Mouse (Mus musculus) cerebral cortex, adult 2 months (tissue): ENCODE results near the gene Tagap.

Source experiments
- WGBS: fragments of 180-500 bp; shearing (Covaris S2); methylation state at CpG from one replicate; pipeline ENCODE4 v1.1.7; 2018; 5-methylcytosine and 5-hydroxymethylcytosine counted together

Tagap gene

GRCm38 (mm10) chr17:7925413-7926160 is at the start of gene Tagap:
TSS of gene Tagap (plus strand) at chr17:7926000.
- WGBS, result 66% methylated on average over 13 of the region's 13 CpGs

GRCm38 (mm10) chr17:7876541-7876940 is 49.3 kb upstream of the Tagap start:
- 96% methylated on average over 13 of the region's 13 CpGs for WGBS

GRCm38 (mm10) chr17:7877191-7877764 is 48.5 kb upstream of the Tagap start:
- WGBS, result 61% methylated on average over 7 of the region's 7 CpGs

GRCm38 (mm10) chr17:7877878-7878277 is 47.9 kb upstream of the Tagap start:
- 26% methylated on average over 2 of the region's 2 CpGs for WGBS

GRCm38 (mm10) chr17:7879529-7879928 is 46.3 kb upstream of the Tagap start:
- 86% methylated on average over 4 of the region's 4 CpGs for WGBS

GRCm38 (mm10) chr17:7883126-7883525 is 42.7 kb upstream of the Tagap start:
- 88% methylated on average over 11 of the region's 11 CpGs for WGBS

- 90% methylated on average over 10 of the region's 10 CpGs for WGBS
Measured at GRCm38 (mm10) chr17:7884606-7885005, 41.2 kb upstream of the Tagap start.

- WGBS, result 86% methylated on average over 20 of the region's 20 CpGs
Measured at GRCm38 (mm10) chr17:7887071-7887815, 38.6 kb upstream of the Tagap start.

GRCm38 (mm10) chr17:7888291-7888690 is 37.5 kb upstream of the Tagap start:
- 95% methylated on average over 6 of the region's 6 CpGs for WGBS

- WGBS, result 85% methylated on average over 9 of the region's 9 CpGs
Measured at GRCm38 (mm10) chr17:7889026-7889425, 36.8 kb upstream of the Tagap start.

- 58% methylated on average over 8 of the region's 8 CpGs for WGBS
Measured at GRCm38 (mm10) chr17:7892676-7893075, 33.1 kb upstream of the Tagap start.

GRCm38 (mm10) chr17:7894094-7894493 is 31.7 kb upstream of the Tagap start:
- 93% methylated on average over 3 of the region's 3 CpGs for WGBS

GRCm38 (mm10) chr17:7896047-7896635 is 29.7 kb upstream of the Tagap start:
- WGBS, result 69% methylated on average over 10 of the region's 10 CpGs

GRCm38 (mm10) chr17:7897120-7897519 is 28.7 kb upstream of the Tagap start:
- 80% methylated on average over 11 of the region's 11 CpGs for WGBS

GRCm38 (mm10) chr17:7897756-7898155 is 28.0 kb upstream of the Tagap start:
- 82% methylated on average over 4 of the region's 4 CpGs for WGBS

GRCm38 (mm10) chr17:7899233-7899632 is 26.6 kb upstream of the Tagap start:
- 86% methylated on average over 6 of the region's 6 CpGs for WGBS

- WGBS, result 78% methylated on average over 4 of the region's 4 CpGs
Measured at GRCm38 (mm10) chr17:7899961-7900360, 25.8 kb upstream of the Tagap start.

- WGBS, result 90% methylated on average over 2 of the region's 2 CpGs
Measured at GRCm38 (mm10) chr17:7901536-7901935, 24.3 kb upstream of the Tagap start.

GRCm38 (mm10) chr17:7902362-7902761 is 23.4 kb upstream of the Tagap start:
- WGBS, result 51% methylated on average over 3 of the region's 3 CpGs

- WGBS, result 64% methylated on average over 2 of the region's 2 CpGs
Measured at GRCm38 (mm10) chr17:7904992-7905391, 20.8 kb upstream of the Tagap start.

GRCm38 (mm10) chr17:7905936-7906685 is 19.7 kb upstream of the Tagap start:
- 42% methylated on average over 4 of the region's 4 CpGs for WGBS
